Mouse (Mus musculus): ENCODE results near the gene Pik3cb.

Pik3cb gene

DNA sequence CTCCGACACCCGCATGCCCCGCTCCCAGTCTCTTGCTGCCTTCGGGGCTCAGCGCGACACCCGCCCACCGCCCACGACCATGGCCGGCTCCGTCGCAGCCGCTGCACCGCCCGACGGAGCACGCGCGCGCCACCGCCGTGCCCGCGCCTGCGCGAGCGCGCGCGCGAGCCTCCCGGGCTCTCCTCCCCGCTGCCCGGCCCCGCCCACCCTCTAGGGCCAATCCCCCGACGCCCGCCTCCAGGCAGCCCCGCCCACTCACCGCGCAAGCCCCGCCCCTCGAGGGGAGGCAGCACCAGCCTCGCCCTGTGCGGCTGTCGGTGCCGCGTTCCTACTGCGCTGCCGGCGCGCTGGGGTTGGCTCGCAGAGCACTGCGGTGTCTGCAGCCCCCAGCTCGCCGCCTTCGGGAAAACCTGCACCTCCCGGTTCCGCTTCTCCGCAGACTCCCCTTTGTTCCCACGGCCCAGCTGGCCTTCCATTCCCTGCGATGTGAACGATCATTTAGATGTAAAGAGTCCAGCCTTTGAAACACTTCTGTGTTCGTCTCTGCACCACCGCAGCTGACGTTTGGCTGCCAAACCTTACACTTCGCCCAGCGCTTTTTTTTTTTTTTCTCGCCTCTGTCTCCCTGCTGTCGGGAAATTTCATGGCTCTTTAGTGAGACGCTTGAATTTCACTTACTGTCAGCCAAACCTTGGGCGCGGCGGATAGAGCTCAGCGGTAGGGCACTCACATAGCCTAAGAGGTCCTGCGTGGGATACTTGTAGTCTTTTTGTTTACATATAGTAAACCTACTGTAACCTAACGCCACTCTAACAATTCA is at the start of gene Pik3cb:
Gene Pik3cb (minus strand): TSS at position 559 of the 820 bp plus-strand sequence.
- peak; percentile 96 to 98 for DNase-seq (ENCODE audit: low spot score in 2 of 2)

GRCm38 (mm10) chr9:99183043-99183670 is 42.7 kb upstream of the Pik3cb start:
- DNase-seq (ENCODE audit: low spot score in 2 of 2), result no peak

DNA sequence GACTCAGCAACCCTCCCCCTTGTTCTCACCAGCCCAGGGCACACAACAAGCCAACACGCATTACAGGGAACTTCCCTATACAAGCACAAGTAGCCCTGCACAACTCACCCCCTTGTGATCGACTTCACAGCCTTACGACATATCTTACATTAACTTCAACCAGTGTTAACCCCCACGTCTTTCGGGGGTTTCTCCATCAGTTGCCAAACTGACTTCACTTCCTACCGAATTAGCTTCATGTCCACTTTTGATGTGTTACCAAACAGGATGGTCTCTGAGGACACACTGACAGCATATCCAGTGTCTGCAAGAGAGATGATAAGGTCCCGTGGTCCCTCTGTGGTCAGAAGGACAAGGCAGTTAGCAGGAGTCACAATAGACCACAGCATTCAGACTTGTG is 41.7 kb upstream of the Pik3cb start:
- DNase-seq (ENCODE audit: low spot score in 2 of 2), result no peak

GRCm38 (mm10) chr9:99180272-99180671 is 39.9 kb upstream of the Pik3cb start:
- DNase-seq (ENCODE audit: low spot score in 2 of 2), result no peak

GRCm38 (mm10) chr9:99178736-99179135 is 38.3 kb upstream of the Pik3cb start:
- no peak for DNase-seq (ENCODE audit: low spot score in 2 of 2)

GRCm38 (mm10) chr9:99175774-99176173 is 35.4 kb upstream of the Pik3cb start:
- DNase-seq (ENCODE audit: low spot score in 2 of 2), result no peak

DNA sequence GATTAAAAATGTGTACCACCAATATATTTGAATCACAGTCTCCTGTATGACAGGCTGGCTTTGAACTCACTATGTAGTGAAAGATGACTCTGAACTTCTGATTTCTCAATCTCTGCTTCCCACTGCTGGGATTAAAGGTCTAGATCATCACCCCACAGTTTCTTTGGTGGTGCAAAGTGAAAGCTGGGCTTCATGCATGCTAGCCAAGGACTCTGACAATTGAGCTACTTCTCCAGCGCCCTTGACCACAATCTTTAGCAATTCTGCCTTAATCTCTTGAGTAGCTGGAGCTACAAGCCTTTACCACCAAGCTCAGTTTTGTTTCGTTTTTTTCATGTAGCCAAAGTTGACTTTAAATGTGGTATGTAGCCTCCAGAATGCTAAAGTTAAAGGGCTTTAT is 32.4 kb upstream of the Pik3cb start:
- DNase-seq (ENCODE audit: low spot score in 2 of 2), result no peak

GRCm38 (mm10) chr9:99171186-99171585 is 30.8 kb upstream of the Pik3cb start:
- DNase-seq (ENCODE audit: low spot score in 2 of 2), result no peak

DNA sequence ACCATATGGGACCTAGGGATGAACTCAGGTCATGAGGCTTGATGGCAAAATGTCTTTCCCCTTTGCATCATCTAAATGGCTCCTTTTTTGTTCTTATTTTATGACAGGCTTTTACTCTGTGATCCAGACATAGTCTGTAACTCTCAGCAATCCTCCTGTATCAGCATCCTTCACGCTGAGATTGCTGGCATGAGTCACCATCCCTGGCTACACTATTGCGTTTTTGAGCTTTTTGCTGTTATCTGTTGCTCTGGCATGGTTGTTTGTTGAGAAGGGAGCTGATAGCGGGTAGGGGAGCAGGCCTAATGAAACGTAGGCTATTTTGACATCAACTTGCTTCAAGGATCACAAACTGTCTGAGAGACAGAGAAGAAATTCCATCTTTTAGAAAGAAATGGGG is 28.6 kb upstream of the Pik3cb start:
- DNase-seq (ENCODE audit: low spot score in 2 of 2), result no peak

DNA sequence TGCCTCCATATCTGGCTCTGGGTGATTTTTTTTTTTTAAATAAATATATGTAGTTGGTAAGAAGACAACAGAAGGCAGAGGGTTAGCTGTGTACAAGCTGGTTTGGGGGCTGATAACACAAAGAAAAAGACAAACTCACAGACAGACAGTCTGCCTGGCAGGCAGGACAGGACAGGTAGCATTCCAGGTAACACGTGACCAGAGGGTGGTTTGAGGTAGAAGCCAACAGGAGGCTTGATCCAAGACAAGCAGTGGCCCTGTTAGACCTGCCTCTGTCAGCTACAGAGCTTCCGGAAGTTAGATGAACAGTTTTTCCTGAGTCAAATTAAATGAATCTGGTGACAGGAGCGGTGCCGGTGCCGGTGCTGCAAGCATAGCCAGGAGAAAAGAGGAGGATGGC is 26.5 kb upstream of the Pik3cb start:
- DNase-seq (ENCODE audit: low spot score in 2 of 2), result peak; percentile 49 to 66

GRCm38 (mm10) chr9:99165956-99166355 is 25.5 kb upstream of the Pik3cb start:
- no peak for DNase-seq (ENCODE audit: low spot score in 2 of 2)

GRCm38 (mm10) chr9:99164664-99165226 is 24.3 kb upstream of the Pik3cb start:
- no peak for DNase-seq (ENCODE audit: low spot score in 2 of 2)

DNA sequence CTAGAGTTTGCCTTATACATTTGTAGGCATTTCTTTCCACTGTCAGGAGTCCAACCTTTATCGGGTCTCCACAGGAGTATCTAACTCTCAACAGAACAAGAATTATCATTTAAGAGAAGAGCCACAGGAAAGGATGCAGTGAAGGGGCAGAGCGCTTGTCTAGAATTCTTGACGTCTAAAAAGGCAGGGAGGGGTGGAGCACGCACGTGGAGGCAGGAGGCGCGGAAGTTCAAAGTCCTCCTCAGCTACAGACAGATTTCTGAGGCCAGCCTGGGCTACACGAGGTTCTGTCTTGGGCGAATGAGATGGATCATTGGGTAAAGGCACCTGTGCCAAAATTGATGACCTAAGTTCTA is 23.7 kb upstream of the Pik3cb start:
- DNase-seq (ENCODE audit: low spot score in 2 of 2), result no peak

GRCm38 (mm10) chr9:99163420-99164147 is 23.2 kb upstream of the Pik3cb start:
- no peak for DNase-seq (ENCODE audit: low spot score in 2 of 2)

DNA sequence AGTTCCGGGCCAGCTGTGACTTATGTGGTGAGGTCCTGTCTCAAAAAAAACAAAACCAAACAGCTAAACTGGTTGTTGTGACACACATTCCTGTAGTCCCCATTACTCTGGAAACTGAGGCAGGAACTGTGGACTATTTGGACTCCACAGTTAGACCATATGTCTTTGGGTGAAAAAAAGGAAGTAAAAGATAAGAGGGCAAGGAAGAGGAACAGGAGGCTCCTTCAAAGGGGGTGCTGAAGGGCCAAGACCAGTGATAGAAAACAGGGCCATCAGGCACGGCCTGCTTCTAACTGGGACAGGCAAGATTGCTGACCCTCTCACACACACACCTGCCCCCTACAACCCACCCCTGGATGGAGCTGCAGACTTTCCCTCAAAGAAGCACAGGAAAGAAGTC is 22.4 kb upstream of the Pik3cb start:
- no peak for DNase-seq (ENCODE audit: low spot score in 2 of 2)

DNA sequence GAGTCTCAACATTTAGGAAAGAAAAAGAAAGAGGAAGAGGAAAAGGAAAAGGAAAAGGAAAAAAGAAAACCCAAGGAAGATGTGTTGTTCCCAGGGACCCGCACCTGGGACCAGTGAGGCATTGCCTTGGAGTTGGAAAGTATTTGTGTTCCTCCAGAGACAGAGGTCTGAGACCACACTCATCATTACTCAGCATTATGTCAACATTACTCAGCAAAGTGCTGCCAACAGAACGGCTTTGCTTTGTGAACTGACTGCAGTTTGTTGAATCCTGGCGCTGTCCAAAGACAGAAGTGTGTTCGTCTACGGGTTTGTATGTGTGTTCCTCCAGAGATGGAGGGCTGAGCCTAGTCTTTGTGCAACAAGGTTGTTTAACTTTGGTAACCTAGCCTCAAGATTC is 20.4 kb upstream of the Pik3cb start:
- DNase-seq (ENCODE audit: low spot score in 2 of 2), result no peak

GRCm38 (mm10) chr9:99159932-99160331 is 19.5 kb upstream of the Pik3cb start:
- DNase-seq (ENCODE audit: low spot score in 2 of 2), result no peak

DNA sequence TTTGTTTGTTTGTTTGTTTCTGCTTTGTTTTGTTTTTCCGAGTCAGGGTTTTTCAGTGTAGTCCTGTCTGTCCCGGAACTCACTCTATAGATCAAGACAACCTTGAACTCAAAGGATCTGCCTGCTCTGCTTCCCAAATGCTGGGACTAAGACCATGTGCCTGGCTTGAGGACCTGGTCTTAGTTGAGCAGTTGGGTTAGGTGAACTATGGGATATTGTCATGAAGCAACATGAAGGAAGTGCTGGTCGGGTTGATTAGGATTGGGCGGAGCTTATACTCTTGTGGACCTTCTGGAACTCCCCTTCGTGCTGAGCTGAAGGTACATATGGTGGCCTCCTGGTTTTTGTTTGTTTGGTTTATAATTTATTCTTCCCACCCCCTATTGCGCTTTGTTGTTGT is 18.3 kb upstream of the Pik3cb start:
- no peak for DNase-seq (ENCODE audit: low spot score in 2 of 2)

- DNase-seq (ENCODE audit: low spot score in 2 of 2), result no peak
Observed at GRCm38 (mm10) chr9:99158203-99158632, 17.8 kb upstream of the Pik3cb start.

- no peak for DNase-seq (ENCODE audit: low spot score in 2 of 2)
Observed at GRCm38 (mm10) chr9:99153655-99154054, 13.2 kb upstream of the Pik3cb start.

GRCm38 (mm10) chr9:99152699-99153490 is 12.5 kb upstream of the Pik3cb start:
- no peak for DNase-seq (ENCODE audit: low spot score in 2 of 2)
